Mouse (Mus musculus) liver (tissue): Measurements from ENCODE around the gene Oas1g.
"Not testable (repeated sequence)": the region's sequence is repeated elsewhere in the genome, so short reads cannot be mapped to it uniquely, and the experiment has no call there.

ENCODE experiments used
- DNase-seq: peaks from one replicate; pipeline ENCODE4 v3.0.0-alpha.2; 2020; ENCODE audit warnings: mixed read lengths

Gene Oas1g

DNA sequence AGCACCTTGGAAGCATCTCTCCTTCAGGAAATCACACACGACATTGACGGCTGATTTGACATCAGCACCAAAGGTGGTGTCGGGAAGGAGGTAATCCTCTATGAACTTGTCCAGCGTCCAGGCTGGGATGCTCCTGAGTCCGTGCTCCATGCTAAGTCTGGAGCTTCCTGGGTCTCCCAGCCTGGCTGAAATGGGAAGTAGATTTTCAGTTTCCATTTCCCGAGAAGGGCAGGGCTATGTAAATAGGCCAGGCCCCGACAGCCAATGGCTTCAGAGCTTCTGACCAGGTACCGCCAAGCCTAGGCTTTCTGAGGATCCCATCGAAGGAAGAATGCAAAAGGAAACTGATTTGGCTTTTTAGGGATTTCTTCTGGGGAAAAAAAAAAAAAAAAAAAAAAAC is at the start of gene Oas1g:
Oas1g (minus strand) TSS at position 201 of the 400 bp plus-strand sequence.
- DNase-seq, result not testable (repeated sequence)

- DNase-seq, result no peak
These were observed 46.6 kb upstream of the Oas1g start for GRCm38 (mm10) chr5:120933966-120934365.

DNA sequence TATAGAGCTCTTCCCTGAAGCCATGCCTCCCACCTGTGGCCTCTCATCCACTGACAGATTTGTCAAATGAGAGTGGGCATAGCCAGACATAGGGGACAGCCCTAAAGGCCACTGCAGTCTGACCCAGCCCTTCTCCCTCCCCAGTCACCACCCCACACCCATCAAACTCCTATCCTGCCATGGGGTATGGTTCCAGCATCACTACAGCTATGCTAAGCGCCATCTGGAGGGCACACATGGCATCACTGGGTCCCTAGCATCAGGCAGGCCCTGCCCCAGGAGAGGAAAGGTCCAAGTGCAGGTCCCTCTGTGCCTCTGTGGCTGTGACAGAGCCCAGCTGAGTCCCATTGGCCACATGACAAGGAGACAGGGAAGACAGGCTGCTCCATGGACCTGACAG is 39.6 kb upstream of the Oas1g start:
- DNase-seq, result no peak

- DNase-seq, result not testable (repeated sequence)
These were observed 38.9 kb upstream of the Oas1g start for GRCm38 (mm10) chr5:120926311-120926710.

GRCm38 (mm10) chr5:120924520-120924919 is 37.1 kb upstream of the Oas1g start:
- not testable (repeated sequence) for DNase-seq

DNA sequence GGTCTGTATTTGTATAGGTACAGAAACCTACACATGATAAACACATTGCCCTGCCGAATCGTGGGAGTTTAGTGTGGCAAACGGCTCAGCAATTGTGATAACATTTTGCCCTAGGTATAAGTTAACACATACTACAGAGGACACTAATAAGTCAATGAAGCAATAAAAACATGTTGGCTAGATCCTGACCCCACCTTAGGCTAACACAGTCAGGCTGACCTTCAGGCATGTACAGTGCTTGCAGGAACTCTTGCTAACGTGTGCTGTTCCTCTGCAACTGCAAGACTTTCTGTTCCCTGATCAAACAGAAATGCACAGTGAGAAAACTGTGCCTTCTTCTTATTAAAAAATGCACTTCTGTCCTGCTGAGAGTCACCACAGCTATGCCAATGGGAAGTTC is 36.6 kb upstream of the Oas1g start:
- no peak for DNase-seq

GRCm38 (mm10) chr5:120920296-120920695 is 32.9 kb upstream of the Oas1g start:
- no peak for DNase-seq

DNA sequence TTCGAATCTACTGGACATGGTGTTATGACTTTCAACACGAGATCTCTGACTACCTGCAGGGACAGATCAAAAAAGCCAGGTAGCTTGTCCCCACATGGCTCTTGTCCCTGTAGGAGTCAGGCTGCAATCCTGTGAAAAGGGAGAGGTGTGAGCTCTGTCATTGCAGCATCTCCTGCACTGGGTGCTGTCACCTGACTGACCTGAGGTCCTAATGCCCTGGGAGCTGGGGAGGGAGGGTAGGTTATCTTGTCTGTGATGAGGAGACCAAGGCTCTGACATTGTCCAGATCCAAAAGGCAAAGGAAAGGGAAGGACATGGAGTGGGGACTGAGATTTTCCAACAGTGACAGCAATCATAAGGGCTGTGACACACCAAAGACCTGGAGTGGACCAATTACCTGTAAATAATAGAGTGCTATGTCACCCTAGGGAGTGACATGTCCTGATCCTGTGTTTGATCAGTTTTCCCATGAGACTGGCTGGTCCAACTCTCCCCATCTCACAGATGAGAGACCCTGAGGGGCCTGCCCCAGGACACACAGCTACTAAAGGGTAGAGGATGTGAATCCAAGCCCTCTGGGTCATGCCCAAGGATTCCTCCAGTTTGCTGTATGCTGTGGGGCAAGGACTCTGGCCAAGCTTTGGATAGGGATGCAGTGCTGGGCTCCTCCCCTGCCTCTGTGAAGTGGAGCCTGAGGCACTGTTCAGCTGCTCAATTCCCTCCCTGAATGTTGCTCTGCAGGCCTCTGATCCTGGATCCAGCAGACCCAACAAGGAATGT is 31.9 kb upstream of the Oas1g start:
- not testable (repeated sequence) for DNase-seq

- not testable (repeated sequence) for DNase-seq
These were observed 26.8 kb upstream of the Oas1g start, which contains the start of gene Oas1d for GRCm38 (mm10) chr5:120914204-120914603. Oas1d (plus strand) TSS chr5:120914536.

DNA sequence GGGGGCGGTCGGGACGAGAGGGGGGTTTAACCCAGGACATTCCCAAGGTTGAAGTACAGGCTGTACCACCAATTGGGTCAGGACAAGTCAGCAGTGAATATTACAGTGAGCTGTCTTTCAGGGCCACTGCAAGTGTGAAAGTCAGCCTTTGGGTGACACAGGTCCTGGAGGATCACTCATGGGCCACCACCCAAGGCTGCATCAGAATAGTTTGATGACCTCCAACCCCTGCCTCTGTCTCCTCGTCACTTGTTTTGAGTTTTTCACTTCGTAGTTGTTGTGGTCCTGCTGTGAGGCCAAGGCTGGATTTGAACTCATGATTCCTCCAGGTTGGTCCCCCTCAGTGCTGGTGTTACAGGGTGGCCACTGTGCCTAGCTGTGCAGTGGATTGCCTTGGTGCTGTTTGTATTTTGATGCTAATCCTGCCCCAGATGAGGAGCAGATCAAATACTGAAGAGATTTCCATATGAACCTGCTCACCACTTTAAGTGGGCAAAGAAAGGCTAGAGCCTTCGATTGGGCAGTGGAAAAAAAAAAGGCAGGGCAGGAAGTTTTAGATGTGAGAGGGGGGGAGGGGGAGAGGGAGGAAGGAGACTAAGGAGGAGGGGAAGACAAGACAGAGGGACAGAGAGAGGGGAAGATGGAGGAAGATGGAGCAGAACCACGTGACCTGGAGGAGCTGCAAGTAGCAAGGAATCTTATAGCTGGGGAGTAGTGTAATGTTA is 20.9 kb upstream of the Oas1g start:
- DNase-seq, result no peak

- DNase-seq, result not testable (repeated sequence)
These were observed 19.6 kb upstream of the Oas1g start, which contains the start of gene Oas1a for GRCm38 (mm10) chr5:120906791-120907733. Oas1a (minus strand) TSS chr5:120907521.

DNA sequence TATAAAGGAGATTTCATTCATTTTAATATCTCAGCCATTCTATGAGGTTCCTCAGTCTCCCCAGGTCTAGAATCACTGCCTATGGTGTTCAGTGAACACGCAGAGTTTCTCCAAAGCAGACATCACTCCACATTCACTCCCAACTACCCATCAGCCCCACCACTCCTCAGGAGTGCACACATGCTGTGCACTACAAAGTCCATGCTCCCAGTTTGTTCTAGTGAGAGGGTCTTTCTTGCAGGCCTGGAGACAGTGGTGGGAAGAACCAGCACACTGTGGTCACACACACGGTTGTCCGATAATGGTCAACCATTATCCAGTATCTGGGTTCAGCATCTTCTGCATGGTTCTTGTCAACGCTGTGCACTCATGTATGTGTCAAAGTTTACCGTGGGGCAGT is 14.6 kb upstream of the Oas1g start:
- no peak for DNase-seq

DNA sequence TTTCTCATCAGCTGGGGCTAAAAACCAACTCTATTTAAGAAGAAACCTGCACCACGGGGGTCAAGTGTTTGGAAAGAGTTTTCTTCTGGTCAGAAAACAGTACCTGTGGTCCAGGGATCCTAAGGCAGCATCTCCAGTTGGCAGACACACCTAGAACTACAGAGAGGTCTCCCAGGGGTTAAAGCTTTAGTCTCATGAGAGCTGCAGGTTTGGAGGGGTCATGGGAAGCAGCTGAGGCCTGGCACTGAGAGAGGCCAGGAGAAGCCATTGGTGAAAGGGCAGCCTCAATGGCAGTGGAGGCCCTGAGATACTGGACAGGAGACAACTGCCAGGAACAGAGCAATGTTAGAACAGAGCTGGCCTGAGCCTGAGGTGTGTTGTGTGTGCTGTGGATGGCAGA is 13.3 kb upstream of the Oas1g start:
- no peak for DNase-seq

DNA sequence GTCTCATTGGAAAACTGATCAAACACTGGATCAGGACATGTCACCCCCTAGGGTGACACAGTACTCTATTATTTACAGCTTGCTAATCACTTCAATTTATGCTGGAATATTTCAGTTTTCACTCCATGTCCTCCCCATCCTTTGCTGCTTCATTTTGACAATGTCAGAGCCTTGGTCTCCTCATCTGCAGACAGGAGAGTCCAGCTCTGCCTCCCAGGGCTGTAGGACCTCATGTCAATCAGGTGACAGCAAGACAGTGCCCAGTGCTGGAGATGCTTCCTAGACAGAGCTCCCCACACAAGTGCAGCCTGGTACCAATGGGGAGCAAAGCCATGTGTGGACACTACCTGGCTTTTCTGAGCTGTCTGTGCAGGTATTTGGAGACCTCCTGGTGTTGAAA is 11.3 kb upstream of the Oas1g start:
- DNase-seq, result no peak

GRCm38 (mm10) chr5:120898307-120898706 is 10.9 kb upstream of the Oas1g start:
- DNase-seq, result no peak

DNA sequence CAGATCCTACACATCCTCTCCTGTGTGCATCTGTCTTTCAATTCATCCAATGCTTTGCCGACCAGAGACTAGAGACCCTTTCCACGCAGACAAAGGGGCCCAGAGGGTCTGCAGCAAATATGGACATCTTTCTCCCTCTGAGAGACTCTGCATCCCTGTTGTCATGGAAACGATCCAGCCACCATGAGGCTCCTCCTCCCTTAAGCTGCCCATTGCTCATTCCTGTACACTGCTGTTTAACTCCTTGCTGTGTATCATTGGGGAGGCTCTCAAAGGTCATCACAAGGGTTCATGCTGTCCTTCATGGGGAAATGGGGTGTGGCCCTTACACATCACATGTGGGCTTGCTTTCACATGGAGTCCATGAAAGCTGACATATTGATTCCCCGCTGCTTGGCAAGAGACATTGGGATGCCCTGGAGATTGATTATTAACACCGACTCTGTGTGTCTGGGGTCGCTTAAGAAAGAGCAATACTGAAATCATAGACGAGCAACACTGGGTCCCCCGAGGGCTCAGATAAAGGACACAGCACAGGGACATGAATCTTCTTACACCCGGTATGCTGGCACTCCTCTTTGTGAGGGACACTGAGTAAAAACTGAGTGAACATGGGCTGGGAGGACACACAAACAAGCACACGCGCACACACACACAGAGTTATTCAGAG is 8.0 kb upstream of the Oas1g start:
- no peak for DNase-seq

- DNase-seq, result not testable (repeated sequence)
These were observed 7.3 kb upstream of the Oas1g start for GRCm38 (mm10) chr5:120894692-120895091.

DNA sequence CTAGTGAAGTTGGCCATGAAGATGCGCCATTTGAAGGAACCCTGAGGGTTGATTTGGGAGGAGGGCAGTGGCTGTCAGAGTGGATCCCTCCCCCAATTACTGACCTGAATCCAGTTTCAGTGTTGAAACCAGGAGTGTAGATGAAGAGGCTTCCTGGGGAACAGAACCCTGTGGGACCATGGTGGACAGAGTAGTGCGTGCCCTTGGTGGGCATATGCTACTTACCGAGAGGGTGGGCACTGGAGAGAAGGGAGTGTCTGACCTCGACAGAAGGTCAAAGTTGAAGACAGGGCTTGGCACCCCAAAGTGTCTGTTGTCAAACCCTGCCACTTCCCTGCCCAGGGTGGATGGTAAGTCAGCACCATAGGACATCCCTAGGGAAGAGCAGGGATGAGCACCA is 6.5 kb upstream of the Oas1g start:
- not testable (repeated sequence) for DNase-seq

DNA sequence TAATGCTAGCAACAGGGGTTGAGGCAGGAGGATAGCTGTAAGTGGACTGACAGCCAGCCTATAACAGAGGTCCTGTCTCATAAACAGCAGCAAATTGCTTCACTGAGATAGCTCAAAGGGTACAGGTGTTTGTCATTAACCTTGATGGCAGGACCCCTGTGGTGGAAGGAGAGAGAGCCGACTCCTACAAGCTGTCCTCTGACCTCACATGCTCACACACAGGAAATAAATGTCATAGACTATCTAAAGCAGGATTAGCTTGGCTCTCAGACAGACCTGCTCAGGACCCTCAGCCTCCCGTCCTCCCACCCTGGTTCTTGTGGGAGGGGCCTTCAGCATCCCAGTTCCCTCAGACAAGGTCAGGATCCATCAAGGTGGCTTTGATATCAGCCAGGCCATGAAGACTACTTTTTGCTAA is 4.8 kb upstream of the Oas1g start:
- DNase-seq, result no peak

DNA sequence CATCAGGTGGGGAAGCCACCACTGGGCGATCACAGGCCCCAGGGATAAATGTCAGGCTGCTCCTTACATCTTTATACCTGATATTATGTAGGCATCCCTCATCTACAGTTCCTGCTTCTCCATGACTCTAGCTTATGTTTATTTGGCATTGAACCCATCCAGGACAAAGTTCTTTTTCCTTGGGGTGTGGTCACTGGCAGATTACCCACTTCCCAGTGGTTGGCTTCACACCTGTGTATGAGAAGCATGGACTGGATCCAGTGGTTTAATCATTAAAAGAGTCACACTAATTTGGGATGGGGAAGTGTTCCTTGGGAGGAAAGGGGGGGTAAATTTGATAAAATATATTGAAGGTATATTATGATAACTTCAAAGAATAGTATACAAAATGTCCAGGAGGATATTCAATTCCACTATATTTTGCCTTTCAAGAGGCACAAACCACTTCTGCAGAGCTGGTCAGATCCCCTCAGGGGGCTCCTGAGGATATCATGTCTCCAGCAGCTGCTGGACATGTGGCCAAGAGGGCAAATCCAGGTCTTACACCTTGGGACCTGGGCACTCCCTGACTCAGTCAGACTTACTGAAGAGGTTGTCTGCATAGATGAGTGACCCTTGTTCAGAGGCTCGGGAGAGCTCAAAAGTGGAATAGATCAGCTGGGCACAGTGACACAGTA is 4.3 kb upstream of the Oas1g start:
- not testable (repeated sequence) for DNase-seq

GRCm38 (mm10) chr5:120890991-120891390 is 3.6 kb upstream of the Oas1g start:
- DNase-seq, result no peak

GRCm38 (mm10) chr5:120890026-120890425 is 2.6 kb upstream of the Oas1g start:
- no peak for DNase-seq
